Mouse (Mus musculus) embryonic fibroblast, embryonic 13.5 days (primary cell): Measurements from ENCODE around the gene Rbbp8nl.

Source experiments
- CTCF ChIP-seq: IDR thresholded peaks from 2 replicates; pipeline ENCODE4 v1.5.1; 2011; ENCODE audit warnings: mild to moderate bottlenecking, control low read depth, low read length, moderate library complexity, borderline replicate concordance; ENCODE audit not compliant: insufficient read depth
- POLR2A ChIP-seq: IDR thresholded peaks from 2 replicates; pipeline ENCODE4 v1.6.1; 2011; ENCODE audit warnings: low read depth, mild to moderate bottlenecking, control low read depth, low read length, moderate library complexity

DNA sequence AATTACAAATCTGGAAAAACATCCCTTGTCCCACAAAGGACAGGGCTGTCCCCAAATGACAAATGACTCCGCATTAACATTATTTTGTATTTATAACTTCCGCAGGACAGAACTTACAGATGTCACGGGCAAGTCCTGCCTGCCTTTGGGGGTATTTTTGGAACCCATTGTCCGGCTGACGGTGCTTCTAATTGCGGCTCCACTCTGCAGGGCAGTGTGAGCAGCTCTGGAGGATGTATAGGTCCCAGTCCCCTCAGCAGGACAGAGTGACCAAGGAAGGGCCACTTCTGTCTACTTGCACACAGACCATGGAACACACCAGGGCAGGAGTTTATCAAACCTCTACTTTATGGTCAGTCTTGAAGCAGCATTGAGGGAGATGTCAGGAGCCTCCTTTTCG lies 27.9 kb upstream of the Rbbp8nl start:
- no peak for TF ChIP-seq POLR2A
- no peak for TF ChIP-seq CTCF
